Mouse (Mus musculus) frontal cortex, postnatal 10 days (tissue): ENCODE data around the gene Prss21.

ENCODE experiments used
- DNase-seq, 2 experiments: peaks; one replicate each; pipeline ENCODE4 v3.0.0; 2022; ENCODE audit warnings: low spot score in 2 of 2, mixed read lengths in 1 of 2

Prss21 gene

GRCm38 (mm10) chr17:23867756-23868155, at the start of gene Prss21:
Prss21 (plus strand) TSS chr17:23868056.
- DNase-seq = no peak

- DNase-seq = no peak
Measured at GRCm38 (mm10) chr17:23818579-23818978, 49.3 kb upstream of the Prss21 start.

GRCm38 (mm10) chr17:23819235-23819634, 48.6 kb upstream of the Prss21 start:
- no peak for DNase-seq

GRCm38 (mm10) chr17:23820731-23821130, 47.1 kb upstream of the Prss21 start:
- DNase-seq = no peak

- no peak for DNase-seq
Measured at GRCm38 (mm10) chr17:23822094-23822493, 45.8 kb upstream of the Prss21 start.

- no peak for DNase-seq
Measured at GRCm38 (mm10) chr17:23823018-23823417, 44.8 kb upstream of the Prss21 start.

GRCm38 (mm10) chr17:23823614-23824013, 44.2 kb upstream of the Prss21 start:
- no peak for DNase-seq

GRCm38 (mm10) chr17:23825591-23825990, 42.3 kb upstream of the Prss21 start:
- no peak for DNase-seq

- DNase-seq = peak; percentile 57 to 70
Measured at GRCm38 (mm10) chr17:23828271-23829001, 39.4 kb upstream of the Prss21 start.

- DNase-seq = peak; percentile 75 to 84
Measured at GRCm38 (mm10) chr17:23829064-23829619, 38.7 kb upstream of the Prss21 start, which contains the start of gene Elob. Elob (minus strand) TSS chr17:23829136.

- no peak for DNase-seq
Measured at GRCm38 (mm10) chr17:23831201-23831600, 36.7 kb upstream of the Prss21 start.

GRCm38 (mm10) chr17:23836006-23836575, 31.8 kb upstream of the Prss21 start, which contains the start of gene Prss33:
Prss33 (minus strand) TSS chr17:23836056.
- DNase-seq = no peak

GRCm38 (mm10) chr17:23841145-23841544, 26.7 kb upstream of the Prss21 start:
- peak in 1 of 2 experiments; percentile 46 for DNase-seq

- DNase-seq = no peak
Measured at GRCm38 (mm10) chr17:23843141-23843811, 24.6 kb upstream of the Prss21 start.

- DNase-seq = no peak
Measured at GRCm38 (mm10) chr17:23843812-23844273, 24.0 kb upstream of the Prss21 start, which contains the start of the genes Prss32 and Prss41. Prss32 (plus strand) TSS chr17:23843855. Prss41 (minus strand) TSS chr17:23844172.

- DNase-seq = no peak
Measured at GRCm38 (mm10) chr17:23850028-23850427, 17.8 kb upstream of the Prss21 start.

- DNase-seq = peak in 1 of 2 experiments; percentile 54
Measured at GRCm38 (mm10) chr17:23850853-23851749, 16.8 kb upstream of the Prss21 start.

- DNase-seq = no peak
Measured at GRCm38 (mm10) chr17:23853292-23853691, 14.6 kb upstream of the Prss21 start.

- no peak for DNase-seq
Measured at GRCm38 (mm10) chr17:23854229-23854765, 13.6 kb upstream of the Prss21 start.

GRCm38 (mm10) chr17:23857193-23857592, 10.7 kb upstream of the Prss21 start:
- no peak for DNase-seq

GRCm38 (mm10) chr17:23857913-23858312, 9.9 kb upstream of the Prss21 start:
- no peak for DNase-seq
